Comparison of ENCODE assay signal across 11 mouse cellular contexts in genomic region chr2:146324907-146325715, GRCm38 (mm10).
A peak's percentile ranks its signal among the peaks of the same experiment; 100 is the strongest.
DNase-seq lines count a peak whose midpoint lies in the region; ATAC-seq and TF ChIP-seq lines count a peak whose summit lies in the region.
"Had no signal": no experiment of that assay in that cellular context is flagged by ENCODE, and none has a peak within 500 bp of the region (broad histone marks: within the 10 kb centered on the region; RNA-seq: fewer than 3 reads in every experiment).

No protein-coding gene starts in this region.

- 7% methylated on average over 15 of the region's 15 CpGs for WGBS in forebrain, postnatal 0 days
- WGBS in midbrain, embryonic 13.5 days, result 3% methylated on average over 15 of the region's 15 CpGs
- 77% methylated on average over 15 of the region's 15 CpGs for WGBS in heart, embryonic 10.5 days

- DNase-seq in R1 (ENCODE audit: low read depth, low spot score), result peak; percentile 13
- peak; percentile 94 for DNase-seq in brain, embryonic 14.5 days (ENCODE audit: low read depth)
- DNase-seq in forebrain, postnatal 0 days, result peak; percentile 60
- no peak for DNase-seq in frontal cortex, postnatal 10 days (ENCODE audit: low spot score in 2 of 2)
- DNase-seq in cerebellum, adult 9-10 months, result no peak
- DNase-seq in heart, embryonic 10.5 days (ENCODE audit: low spot score), result no peak
- no peak for DNase-seq in B cell, adult 2 months
- DNase-seq: adrenal gland, adult 8-10 months; cerebellum, adult 9-11 months had no signal

- ATAC-seq in forebrain, postnatal 0 days, result peak; percentile 86
- ATAC-seq in midbrain, embryonic 13.5 days, result peak; percentile 89

- no peak overlapping the region; the same call in 1 of the 2 replicates for H3K4me3 ChIP-seq in forebrain, postnatal 0 days (ENCODE audit: low read depth, low read length)
- no peak overlapping the region for H3K4me3 ChIP-seq in midbrain, embryonic 13.5 days (replicated peaks)
- no peak overlapping the region for H3K4me3 ChIP-seq in heart, embryonic 10.5 days

- TF ChIP-seq CTCF in brain, embryonic 14.5 days (IDR thresholded peaks at IDR 0.05; ENCODE audit: borderline replicate concordance, extremely low read depth, insufficient read depth, insufficient read length), result no peak
- TF ChIP-seq CTCF in forebrain, postnatal 0 days (IDR thresholded peaks at IDR 0.05; ENCODE audit: low read depth), result no peak

- H3K4me2 ChIP-seq in forebrain, postnatal 0 days (ENCODE audit: low read depth), result peak overlapping the region; percentile 34
- peak overlapping the region; percentile 32 for H3K4me2 ChIP-seq in midbrain, embryonic 13.5 days (replicated peaks)

- no peaks in the 10 kb centered on the region for H3K27me3 ChIP-seq in forebrain, postnatal 0 days (ENCODE audit: insufficient read depth, low read length)
- H3K27me3 ChIP-seq in midbrain, embryonic 13.5 days, result no peaks in the 10 kb centered on the region; the same call in 1 of the 2 replicates
- no peaks in the 10 kb centered on the region for H3K27me3 ChIP-seq in heart, embryonic 10.5 days (ENCODE audit: insufficient read depth, poor library complexity, severe bottlenecking)

- H3K27ac ChIP-seq in forebrain, postnatal 0 days (ENCODE audit: low read depth, low read length), result peak overlapping the region; percentile 60
- H3K27ac ChIP-seq in midbrain, embryonic 13.5 days, result peak overlapping the region; percentile 85
- no peak overlapping the region for H3K27ac ChIP-seq in heart, embryonic 10.5 days
- H3K27ac ChIP-seq: macrophage had no signal

- no peak for TF ChIP-seq POLR2A in brain, embryonic 14.5 days (IDR thresholded peaks at IDR 0.05; ENCODE audit: borderline replicate concordance, extremely low read depth, insufficient read depth, insufficient read length, poor library complexity, severe bottlenecking)

- H3K9me3 ChIP-seq in forebrain, postnatal 0 days (ENCODE audit: low read length), result no peaks in the 10 kb centered on the region
- no peaks in the 10 kb centered on the region for H3K9me3 ChIP-seq in midbrain, embryonic 13.5 days
- H3K9me3 ChIP-seq in heart, embryonic 10.5 days, result no peaks in the 10 kb centered on the region

- no peaks in the 10 kb centered on the region for H3K36me3 ChIP-seq in forebrain, postnatal 0 days (ENCODE audit: insufficient read depth)
- no peaks in the 10 kb centered on the region for H3K36me3 ChIP-seq in midbrain, embryonic 13.5 days
- no peaks in the 10 kb centered on the region for H3K36me3 ChIP-seq in heart, embryonic 10.5 days

- H3K9ac ChIP-seq in forebrain, postnatal 0 days, result peak overlapping the region; percentile 48
- H3K9ac ChIP-seq in midbrain, embryonic 13.5 days (replicated peaks), result peak overlapping the region; percentile 50

- H3K4me1 ChIP-seq in forebrain, postnatal 0 days (ENCODE audit: insufficient read depth), result peaks cover 14% of the 10 kb centered on the region
- peaks cover 43% of the 10 kb centered on the region for H3K4me1 ChIP-seq in midbrain, embryonic 13.5 days (replicated peaks)
- no peaks in the 10 kb centered on the region for H3K4me1 ChIP-seq in heart, embryonic 10.5 days

Comparison
In these comparisons a context has a peak if more than half of its experiments do, and no peak if none do; other contexts are left out.
1. DNase-seq: peak in R1 (single experiment), brain, embryonic 14.5 days (single experiment) and forebrain, postnatal 0 days (single experiment); none in frontal cortex, postnatal 10 days (0 of 2), cerebellum, adult 9-10 months (single experiment), heart, embryonic 10.5 days (single experiment) and B cell, adult 2 months (0 of 2).